Mouse (Mus musculus) neural tube, embryonic 14.5 days (tissue): ENCODE measurements at regions not wholly inside any gene's neighbourhood (a gene's known extent, or its start where the extent isn't known, plus 50 kb on each side); places are given as distances from the start of the nearest gene placed in this dataset.

Experiments
- ATAC-seq: fragments of 200-750 bp; cut with Nextera tagmentation; 2 replicates; pipeline ENCODE4 v1.8.0; 2017; ENCODE audit warnings: low read depth, mild to moderate bottlenecking, moderate TSS enrichment, moderate library complexity
- H3K27ac ChIP-seq: fragments of 300-500 bp; sonication (generic); 2 replicates; pipeline ENCODE4 v1.5.1; 2014; ENCODE audit warnings: low read depth, mild to moderate bottlenecking, control low read depth, low read length, moderate library complexity, mixed read lengths
- H3K27me3 ChIP-seq: fragments of 300-500 bp; sonication (generic); 2 replicates; pipeline ENCODE4 v1.6.1; 2014; ENCODE audit warnings: low read length; ENCODE audit not compliant: control insufficient read depth, insufficient read depth
- H3K36me3 ChIP-seq: fragments of 300-500 bp; sonication (generic); 2 replicates; pipeline ENCODE4 v1.6.1; 2014; ENCODE audit warnings: low read length, mixed read lengths; ENCODE audit not compliant: control insufficient read depth, insufficient read depth
- H3K4me1 ChIP-seq: fragments of 300-500 bp; sonication (generic); 2 replicates; pipeline ENCODE4 v1.6.1; 2014; ENCODE audit warnings: low read length; ENCODE audit not compliant: control insufficient read depth, insufficient read depth
- H3K4me2 ChIP-seq: fragments of 300-500 bp; sonication (generic); 2 replicates; pipeline ENCODE4 v1.6.1; 2014; ENCODE audit warnings: mild to moderate bottlenecking, low read depth, low read length, control low read depth
- H3K4me3 ChIP-seq: fragments of 300-500 bp; sonication (generic); 2 replicates; pipeline ENCODE4 v1.5.1; 2014; ENCODE audit warnings: low read depth, low read length, control low read depth, mixed read lengths
- H3K9ac ChIP-seq: fragments of 300-500 bp; sonication (generic); replicated peaks from 2 replicates; pipeline ENCODE4 v1.6.1; 2014; ENCODE audit warnings: low read depth, mild to moderate bottlenecking, control low read depth, low read length, mixed read lengths
- H3K9me3 ChIP-seq: fragments of 300-500 bp; sonication (generic); 2 replicates; pipeline ENCODE4 v1.6.1; 2016; ENCODE audit warnings: low read length; ENCODE audit not compliant: control insufficient read depth
- WGBS: fragments of 180-500 bp; shearing (Covaris S2); extraction: QIAGEN DNeasy Blood & Tissue Kit; methylation state at CpG from one replicate; pipeline ENCODE4 v1.1.7; 2014; 5-methylcytosine and 5-hydroxymethylcytosine counted together

DNA sequence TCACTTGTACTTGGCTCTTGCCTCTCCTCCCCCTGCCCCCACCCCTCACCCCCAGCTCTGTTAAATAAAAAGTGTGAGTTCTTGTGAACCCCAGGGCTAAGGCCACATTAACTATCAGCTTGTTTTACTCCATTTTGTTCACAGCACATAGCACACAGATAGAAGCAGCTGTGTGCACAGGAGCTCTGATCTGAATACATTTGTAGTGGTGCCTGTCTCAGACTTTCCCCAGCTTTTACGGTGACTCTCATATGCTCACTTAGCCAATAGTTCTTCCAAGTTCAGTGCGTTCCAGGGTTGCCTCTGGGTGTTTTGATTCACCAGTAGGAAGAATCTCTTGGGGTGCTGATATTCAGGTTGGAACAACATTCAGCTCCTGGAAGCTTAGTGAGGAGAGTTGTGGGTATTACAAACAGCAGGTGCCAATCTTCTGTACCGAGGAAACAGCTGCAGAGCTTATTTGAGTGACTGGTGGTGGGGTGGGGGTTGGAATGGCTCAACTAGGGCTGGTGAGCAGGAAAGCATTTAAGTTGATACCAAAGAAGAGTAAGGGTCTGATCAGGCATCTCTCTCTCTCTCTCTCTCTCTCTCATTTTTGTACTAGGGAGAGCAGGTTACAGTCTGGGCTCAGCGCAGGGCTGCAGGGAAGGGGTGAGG is 51.7 kb upstream of the 4933402D24Rik start:
- no peak overlapping the region for H3K4me2 ChIP-seq
- H3K4me3 ChIP-seq = no peak overlapping the region
- no peak overlapping the region for H3K27ac ChIP-seq
- ATAC-seq = no peak
- no peaks in the 10 kb centered on the region for H3K36me3 ChIP-seq
- peaks cover 10% of the 10 kb centered on the region; the same call in 1 of the 2 replicates for H3K4me1 ChIP-seq
- 55% methylated on average over 4 of the region's 4 CpGs for WGBS
- no peaks in the 10 kb centered on the region for H3K27me3 ChIP-seq
- H3K9me3 ChIP-seq = no peaks in the 10 kb centered on the region
- H3K9ac ChIP-seq = no peak overlapping the region

DNA sequence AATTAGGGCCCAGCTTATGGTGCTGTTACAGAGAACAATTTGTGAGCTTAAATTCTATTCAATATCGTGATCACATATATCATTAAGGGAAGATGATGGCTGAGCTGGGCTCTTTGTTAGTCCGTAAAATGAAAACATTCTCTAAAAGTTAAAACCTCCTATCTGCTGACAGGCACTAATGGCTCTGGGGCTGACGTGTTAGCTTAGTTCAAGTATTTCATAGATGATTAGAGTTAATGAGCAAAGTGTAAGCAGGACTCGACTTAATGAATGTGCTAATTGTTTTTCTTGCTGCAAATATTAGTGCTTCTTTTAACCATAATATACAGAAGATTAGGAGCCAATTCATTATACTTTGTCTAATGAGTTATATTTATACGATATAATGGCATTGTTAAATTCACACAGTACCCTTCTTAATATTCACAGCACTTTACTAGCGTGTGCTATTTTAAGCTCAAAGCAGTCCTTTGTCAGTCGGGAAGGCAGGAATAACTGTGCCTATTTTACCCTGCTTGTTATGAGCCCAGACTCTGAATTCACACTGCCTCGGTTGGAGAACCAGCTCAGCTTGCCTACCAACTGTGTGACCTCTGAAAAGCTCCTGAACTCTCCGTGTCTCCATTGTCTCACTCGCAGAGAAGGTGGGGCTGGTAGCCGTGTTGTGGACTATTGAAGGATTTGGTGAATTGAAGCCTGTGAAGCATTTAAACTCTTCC is 50.6 kb upstream of the 4933402D24Rik start:
- Histone ChIP-seq H3K9ac (no peak overlapping the region), H3K9me3 (no peaks in the 10 kb centered on the region), H3K27ac (no peak overlapping the region), H3K36me3 (no peaks in the 10 kb centered on the region), H3K4me3 (no peak overlapping the region), H3K27me3 (no peaks in the 10 kb centered on the region), H3K4me1 (peaks cover 10% of the 10 kb centered on the region; the same call in 1 of the 2 replicates), H3K4me2 (no peak overlapping the region)
- no peak for ATAC-seq
- 25% methylated on average over 11 of the region's 11 CpGs for WGBS
